Mouse (Mus musculus) kidney, adult 9 months (tissue): Measurements from ENCODE around the gene Rassf1.

ENCODE experiments used
- DNase-seq: peaks from one replicate; pipeline ENCODE4 v3.0.0; 2022

The Rassf1 gene

DNA sequence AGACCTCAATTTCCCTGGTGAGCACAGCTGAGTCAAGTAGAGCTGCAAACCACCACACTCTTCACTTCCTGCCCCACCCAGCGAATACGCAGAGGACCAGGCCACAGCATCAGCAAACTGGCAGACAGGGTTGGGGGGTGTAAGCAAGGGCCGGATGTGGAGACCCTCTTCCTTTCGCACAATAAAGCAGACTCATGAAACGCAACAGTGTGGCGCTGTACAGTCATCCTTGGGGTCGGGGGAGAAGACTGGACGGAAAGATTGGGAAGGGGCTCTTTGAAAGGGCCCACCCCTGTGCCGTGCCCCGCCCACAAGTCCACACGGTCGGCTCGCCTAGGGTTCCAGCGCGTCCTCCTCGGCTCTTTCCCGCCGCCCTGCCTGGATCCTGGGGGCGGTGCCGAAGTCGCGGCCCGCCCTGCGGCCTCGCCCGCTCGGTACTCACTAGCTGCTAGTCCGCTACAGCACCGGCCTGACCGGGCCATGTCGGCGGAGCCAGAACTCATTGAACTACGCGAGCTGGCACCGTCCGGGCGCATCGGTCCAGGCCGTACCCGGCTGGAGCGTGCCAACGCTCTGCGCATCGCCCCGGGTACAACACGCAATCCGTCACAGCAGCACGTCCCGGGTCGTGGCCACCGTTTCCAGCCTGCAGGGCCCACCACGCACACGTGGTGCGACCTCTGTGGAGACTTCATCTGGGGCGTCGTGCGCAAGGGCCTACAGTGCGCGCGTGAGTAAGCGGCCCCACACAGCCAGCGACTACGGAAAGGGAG is at the start of gene Rassf1:
Rassf1 (plus strand) TSS at position 439 of the 773 bp plus-strand sequence.
- peak; percentile 85 for DNase-seq

GRCm38 (mm10) chr9:107502131-107502846 is 49.1 kb upstream of the Rassf1 start:
- DNase-seq, result no peak

GRCm38 (mm10) chr9:107504662-107505537 is 46.5 kb upstream of the Rassf1 start:
- DNase-seq, result no peak

DNA sequence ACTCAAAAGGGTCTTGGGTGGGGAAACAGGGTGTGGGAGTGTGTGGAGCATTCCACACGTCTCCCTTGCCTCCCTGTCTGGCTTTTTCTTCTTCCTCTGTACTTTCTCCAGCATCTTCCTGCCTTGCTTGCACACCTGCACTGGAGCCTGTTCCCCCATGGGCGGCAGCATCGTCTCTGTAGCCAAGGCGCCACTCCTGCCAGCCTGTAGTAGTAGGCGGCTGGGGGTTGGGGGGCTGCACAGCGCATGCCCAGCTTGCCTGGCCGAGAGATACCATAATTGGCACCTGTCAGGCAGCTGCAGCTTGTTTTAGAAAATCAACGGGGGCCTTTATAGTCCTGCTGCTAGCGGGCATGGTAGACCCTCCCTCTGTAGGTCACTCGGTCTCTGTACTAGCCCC is 43.1 kb upstream of the Rassf1 start:
- DNase-seq, result no peak

- DNase-seq, result no peak
Measured at GRCm38 (mm10) chr9:107510384-107511100, 40.8 kb upstream of the Rassf1 start.

DNA sequence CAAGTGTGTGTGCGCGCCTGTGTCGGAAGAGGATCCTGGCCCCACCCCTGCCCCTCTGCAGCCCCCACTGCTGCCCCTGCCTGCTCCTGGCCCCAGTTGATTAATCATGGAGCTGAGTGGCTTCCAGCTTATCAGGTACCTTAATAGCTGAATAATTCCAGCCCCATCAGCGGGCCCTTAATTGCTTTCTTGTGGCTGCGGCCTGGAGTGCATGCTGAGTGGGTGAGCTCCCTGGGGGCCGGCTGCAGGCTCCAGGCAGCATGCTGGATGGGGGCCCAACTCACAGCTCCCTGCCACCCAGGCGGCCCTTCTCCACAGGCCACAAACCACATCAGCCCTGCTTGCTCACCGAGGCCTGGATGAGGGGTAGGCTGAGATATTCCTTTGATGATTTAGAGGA is 39.9 kb upstream of the Rassf1 start:
- no peak for DNase-seq

GRCm38 (mm10) chr9:107512326-107512725 is 39.0 kb upstream of the Rassf1 start:
- DNase-seq, result no peak

DNA sequence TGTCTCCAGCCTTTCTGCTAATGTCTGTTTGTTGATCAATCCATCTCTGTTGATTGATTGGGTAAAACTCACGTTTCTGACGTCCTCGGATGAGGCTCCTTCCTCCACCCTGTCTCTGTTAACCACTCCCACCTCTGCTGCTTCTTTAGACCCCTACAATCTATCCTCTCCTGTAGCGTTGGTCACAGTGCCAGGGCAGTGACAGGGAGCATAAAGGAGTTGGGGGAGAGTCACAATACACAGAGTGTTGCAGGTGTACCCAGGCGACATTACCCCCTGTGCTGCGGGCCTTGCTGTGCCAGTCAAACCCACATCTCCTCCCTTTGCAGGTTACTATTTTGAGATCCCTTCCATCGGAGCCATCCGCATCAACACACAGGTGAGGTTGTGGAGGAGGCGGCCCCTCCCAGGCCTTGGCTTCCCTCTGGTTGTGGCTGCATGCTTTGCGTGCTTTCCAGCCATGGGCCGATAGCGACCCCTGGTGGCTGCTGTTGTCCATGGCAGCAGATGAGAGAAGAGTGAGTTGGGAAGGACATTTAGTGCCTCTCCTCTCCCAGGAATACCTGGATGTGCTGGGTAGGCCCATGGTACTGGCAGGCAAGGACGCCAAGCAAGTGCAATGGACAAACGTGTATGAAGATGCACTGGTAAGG is 36.9 kb upstream of the Rassf1 start:
- DNase-seq, result peak; percentile 82

- DNase-seq, result no peak
Measured at GRCm38 (mm10) chr9:107520331-107520730, 31.0 kb upstream of the Rassf1 start.

DNA sequence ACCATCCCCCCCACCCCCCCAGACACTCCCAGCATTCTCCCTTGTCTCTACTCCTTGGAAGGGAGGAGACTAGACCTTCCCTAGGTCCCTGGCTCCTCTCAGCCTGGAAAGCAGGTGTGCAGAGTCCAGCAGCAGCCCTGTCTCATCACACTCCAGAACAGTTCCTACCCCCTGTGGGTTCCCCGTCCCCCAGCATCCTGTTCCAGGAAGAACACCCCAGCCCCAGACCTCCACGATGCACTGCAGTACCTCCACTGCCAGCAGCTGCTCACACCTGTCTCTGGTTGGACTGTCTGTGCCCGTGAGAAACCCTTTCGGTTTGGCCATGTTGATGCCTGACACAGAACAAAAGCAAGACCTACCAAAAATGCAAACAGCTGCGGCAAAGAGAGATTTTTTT is 30.2 kb upstream of the Rassf1 start:
- no peak for DNase-seq

DNA sequence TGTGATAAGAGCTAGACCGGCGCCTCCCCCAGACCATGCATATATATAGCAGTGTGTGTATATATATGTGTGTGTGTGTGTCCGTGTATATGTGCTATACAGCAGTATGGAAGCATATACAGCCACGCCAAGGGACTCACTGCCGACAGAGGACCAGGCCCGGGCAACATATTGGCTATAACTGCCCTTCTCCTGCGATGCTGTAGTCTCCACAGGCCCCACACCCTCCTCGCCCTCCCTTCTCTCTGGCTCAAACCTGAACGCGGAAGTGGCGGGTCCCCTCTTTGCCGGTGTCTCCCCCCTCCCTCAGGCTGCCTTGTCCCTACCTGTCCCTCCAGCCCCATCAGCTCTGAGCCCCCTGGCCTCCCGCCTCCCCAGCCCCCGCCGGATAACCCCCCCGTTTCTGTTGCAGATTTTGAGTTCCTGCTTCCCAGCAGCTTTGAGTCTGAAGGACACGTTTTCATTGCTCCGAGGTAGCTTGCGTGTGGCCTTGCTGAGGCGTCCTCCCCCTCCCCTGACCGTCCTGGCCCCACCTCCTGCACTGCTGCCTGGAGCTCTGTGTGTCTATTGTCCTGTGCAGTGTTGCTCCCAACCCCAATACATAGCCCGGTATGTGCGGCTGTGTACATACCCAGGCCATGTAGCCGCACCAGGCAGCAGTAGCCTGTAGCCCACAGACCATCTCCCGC is 29.5 kb upstream of the Rassf1 start:
- DNase-seq, result no peak

DNA sequence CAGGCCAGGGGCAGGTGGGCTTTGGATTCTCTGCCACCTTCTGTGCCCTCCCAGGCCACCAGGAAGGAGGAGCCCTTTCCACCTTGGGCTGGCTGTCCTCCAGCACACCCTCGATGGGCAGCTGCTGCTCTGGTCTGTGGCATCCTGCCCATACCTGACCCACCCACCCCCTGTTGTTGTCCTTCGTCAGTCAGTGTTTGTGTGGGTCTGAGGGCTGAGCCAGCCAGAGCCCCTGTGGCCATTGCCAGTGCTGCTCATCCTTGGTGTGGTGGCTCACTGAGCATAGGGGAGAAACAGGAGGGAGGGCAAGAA is 29.0 kb upstream of the Rassf1 start:
- no peak for DNase-seq

GRCm38 (mm10) chr9:107526198-107527026 is 24.9 kb upstream of the Rassf1 start:
- peak; percentile 80 for DNase-seq

DNA sequence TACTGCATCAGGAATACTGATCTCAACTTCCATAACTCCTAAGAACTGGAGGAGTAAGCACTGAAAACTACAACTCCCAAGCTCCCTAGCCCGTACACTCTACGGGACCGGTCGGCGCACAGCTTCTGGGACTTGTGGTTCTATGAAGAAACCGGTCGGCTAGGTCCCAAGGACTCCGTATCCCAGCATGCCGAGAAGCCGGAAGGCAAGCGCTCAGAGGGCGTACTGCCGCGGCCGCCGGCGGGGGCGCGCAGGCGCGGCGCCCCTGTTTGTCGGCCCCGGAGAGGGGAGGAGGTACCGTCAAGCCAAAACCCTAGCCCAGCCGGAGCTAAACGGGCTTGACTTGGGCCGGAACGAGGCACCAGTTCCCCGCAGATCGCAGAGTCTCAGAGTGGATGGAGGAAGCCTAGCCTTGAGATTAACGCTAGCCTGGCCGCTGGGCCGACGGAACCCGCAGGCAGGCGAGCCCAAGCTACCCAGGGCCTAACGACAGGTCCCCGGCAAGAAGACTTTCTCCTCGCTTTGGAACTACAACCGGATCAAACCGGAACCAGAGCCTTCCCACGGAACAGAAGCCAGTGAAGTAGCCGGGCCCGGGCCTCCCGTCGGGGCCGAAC is 17.5 kb upstream of the Rassf1 start, which contains the start of gene Tmem115:
Tmem115 (plus strand) TSS at position 155 of the 617 bp plus-strand sequence.
- peak; percentile 98 for DNase-seq

GRCm38 (mm10) chr9:107534408-107535202 is 16.8 kb upstream of the Rassf1 start:
- DNase-seq, result no peak

DNA sequence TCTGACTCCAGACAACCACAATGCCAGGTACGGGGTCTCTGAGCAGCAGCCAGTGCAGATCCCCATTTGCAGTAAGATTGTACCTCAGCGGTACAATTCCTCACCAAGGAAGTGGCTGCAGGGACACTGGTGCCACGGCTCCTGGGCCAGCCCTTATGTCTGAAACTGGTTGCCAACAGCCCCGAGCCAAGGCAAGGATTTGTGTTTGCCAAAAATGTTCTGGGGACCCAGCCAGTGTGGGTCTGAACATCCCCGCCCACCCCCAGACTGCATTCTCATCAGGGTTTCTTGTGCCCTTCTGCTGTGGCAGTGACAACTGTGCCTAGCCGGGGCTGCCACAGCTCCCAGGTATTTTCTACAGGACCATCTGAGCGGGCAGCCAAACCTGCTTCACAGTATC is 13.1 kb upstream of the Rassf1 start:
- no peak for DNase-seq

- DNase-seq, result no peak
Measured at GRCm38 (mm10) chr9:107538711-107539110, 12.6 kb upstream of the Rassf1 start.

- DNase-seq, result no peak
Measured at GRCm38 (mm10) chr9:107539940-107540339, 11.4 kb upstream of the Rassf1 start.

GRCm38 (mm10) chr9:107540420-107540819 is 10.9 kb upstream of the Rassf1 start:
- peak; percentile 59 for DNase-seq
